Mouse (Mus musculus) neural tube, embryonic 14.5 days (tissue): Measurements from ENCODE around the gene Pfdn5. TPM values are rescaled to one million over a fixed set of nuclear protein-coding genes. Genes with fewer than 3 reads are reported as not detected.

Source experiments
- ATAC-seq: fragments of 200-750 bp; cut with Nextera tagmentation; 2 replicates; pipeline ENCODE4 v1.8.0; 2017; ENCODE audit warnings: low read depth, mild to moderate bottlenecking, moderate TSS enrichment, moderate library complexity
- H3K27ac ChIP-seq: fragments of 300-500 bp; sonication (generic); 2 replicates; pipeline ENCODE4 v1.5.1; 2014; ENCODE audit warnings: low read depth, mild to moderate bottlenecking, control low read depth, low read length, moderate library complexity, mixed read lengths
- H3K27me3 ChIP-seq: fragments of 300-500 bp; sonication (generic); 2 replicates; pipeline ENCODE4 v1.6.1; 2014; ENCODE audit warnings: low read length; ENCODE audit not compliant: control insufficient read depth, insufficient read depth
- H3K36me3 ChIP-seq: fragments of 300-500 bp; sonication (generic); 2 replicates; pipeline ENCODE4 v1.6.1; 2014; ENCODE audit warnings: low read length, mixed read lengths; ENCODE audit not compliant: control insufficient read depth, insufficient read depth
- H3K4me1 ChIP-seq: fragments of 300-500 bp; sonication (generic); 2 replicates; pipeline ENCODE4 v1.6.1; 2014; ENCODE audit warnings: low read length; ENCODE audit not compliant: control insufficient read depth, insufficient read depth
- H3K4me2 ChIP-seq: fragments of 300-500 bp; sonication (generic); 2 replicates; pipeline ENCODE4 v1.6.1; 2014; ENCODE audit warnings: mild to moderate bottlenecking, low read depth, low read length, control low read depth
- H3K4me3 ChIP-seq: fragments of 300-500 bp; sonication (generic); 2 replicates; pipeline ENCODE4 v1.5.1; 2014; ENCODE audit warnings: low read depth, low read length, control low read depth, mixed read lengths
- H3K9ac ChIP-seq: fragments of 300-500 bp; sonication (generic); replicated peaks from 2 replicates; pipeline ENCODE4 v1.6.1; 2014; ENCODE audit warnings: low read depth, mild to moderate bottlenecking, control low read depth, low read length, mixed read lengths
- H3K9me3 ChIP-seq: fragments of 300-500 bp; sonication (generic); 2 replicates; pipeline ENCODE4 v1.6.1; 2016; ENCODE audit warnings: low read length; ENCODE audit not compliant: control insufficient read depth
- WGBS: fragments of 180-500 bp; shearing (Covaris S2); extraction: QIAGEN DNeasy Blood & Tissue Kit; methylation state at CpG from one replicate; pipeline ENCODE4 v1.1.7; 2014; 5-methylcytosine and 5-hydroxymethylcytosine counted together
- polyA plus RNA-seq: library from polyadenylated mRNA; unstranded; fragments of >200 nt; fragmentation: Nextera tagmentation; extraction: Ambion mirVana; gene quantifications from 2 replicates; pipeline ENCODE4 v1.2.1, GENCODE M21; 2014

Pfdn5 gene
- polyA plus RNA-seq, 1 experiment from 2014 or later: 560 TPM

DNA sequence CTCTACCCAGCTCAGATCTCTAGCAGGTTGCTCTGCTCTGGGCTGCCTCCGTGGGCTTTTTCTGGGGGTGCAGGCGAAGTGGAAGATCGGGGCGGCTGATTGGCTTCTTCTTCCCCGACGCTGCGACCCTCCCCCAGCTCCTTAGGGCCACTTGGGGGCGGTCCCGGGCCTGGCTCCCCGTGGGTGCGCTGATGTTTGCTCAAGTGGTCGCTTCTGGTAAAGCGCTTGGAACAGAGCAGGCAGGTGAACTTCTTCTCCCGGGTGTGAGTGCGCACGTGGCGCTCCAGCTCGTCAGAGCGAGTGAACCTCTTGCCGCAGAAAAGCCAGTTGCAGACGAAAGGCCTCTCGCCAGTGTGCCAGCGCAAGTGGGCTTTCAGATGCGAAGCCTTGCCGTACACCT is 32.2 kb downstream of the Pfdn5 start:
- Histone ChIP-seq H3K27ac (no peak overlapping the region), H3K9me3 (no peaks in the 10 kb centered on the region), H3K4me2 (peak overlapping the region; percentile 42), H3K4me3 (no peak overlapping the region), H3K36me3 (no peaks in the 10 kb centered on the region), H3K27me3 (peaks cover 15% of the 10 kb centered on the region; the same call in 1 of the 2 replicates), H3K9ac (no peak overlapping the region), H3K4me1 (peaks cover 13% of the 10 kb centered on the region; the same call in 1 of the 2 replicates)
- ATAC-seq: no peak
- WGBS: 3% methylated on average over 25 of the region's 25 CpGs

DNA sequence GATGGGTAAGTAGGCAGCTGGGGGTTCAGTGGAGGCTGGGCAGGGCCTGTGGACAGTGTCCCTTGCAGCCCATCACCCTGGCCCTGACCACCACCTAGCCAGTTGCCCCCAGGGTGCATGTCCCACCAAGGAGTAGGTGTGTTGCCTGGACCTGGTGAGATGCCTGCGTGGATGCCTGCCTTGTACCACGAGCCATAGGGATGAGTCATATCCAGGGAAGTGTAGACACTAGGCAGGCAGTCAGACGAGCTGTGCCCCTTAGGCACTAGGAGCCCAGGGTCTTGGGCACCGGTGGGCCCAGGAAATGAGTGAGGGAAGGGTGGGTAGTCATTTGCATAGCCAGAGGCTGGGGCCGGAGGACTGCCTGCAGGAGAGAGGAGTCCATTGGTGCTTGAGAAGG is 32.9 kb downstream of the Pfdn5 start:
- no peak overlapping the region for H3K27ac ChIP-seq
- ATAC-seq: no peak
- WGBS: 30% methylated on average over 5 of the region's 5 CpGs
- H3K4me2 ChIP-seq: no peak overlapping the region
- H3K27me3 ChIP-seq: peaks cover 15% of the 10 kb centered on the region; the same call in 1 of the 2 replicates
- peaks cover 13% of the 10 kb centered on the region; the same call in 1 of the 2 replicates for H3K4me1 ChIP-seq
- no peaks in the 10 kb centered on the region for H3K36me3 ChIP-seq
- no peak overlapping the region for H3K9ac ChIP-seq
- no peaks in the 10 kb centered on the region for H3K9me3 ChIP-seq
- no peak overlapping the region for H3K4me3 ChIP-seq

DNA sequence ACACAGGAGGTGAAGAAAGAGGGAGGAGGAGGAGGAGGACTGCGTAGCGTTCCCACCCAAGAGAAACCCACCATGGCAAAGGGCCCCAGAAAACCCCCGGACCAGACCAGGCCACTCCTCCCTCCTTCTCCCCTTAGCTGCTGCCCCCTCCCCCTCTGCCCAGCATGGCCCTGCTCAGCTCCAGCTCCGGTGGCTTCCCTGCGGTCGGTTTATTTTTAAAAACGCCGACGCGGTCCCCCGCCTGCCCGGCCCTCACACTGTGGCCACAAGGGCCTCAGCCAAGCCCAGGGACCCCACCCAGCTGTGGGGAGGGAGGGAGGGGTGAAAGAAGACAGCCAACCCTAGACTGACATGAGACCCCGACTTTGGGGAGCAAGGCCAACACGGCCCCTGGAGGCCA is 36.7 kb downstream of the Pfdn5 start:
- ATAC-seq: no peak
- Histone ChIP-seq H3K27ac (no peak overlapping the region), H3K9me3 (no peaks in the 10 kb centered on the region), H3K36me3 (no peaks in the 10 kb centered on the region), H3K4me2 (no peak overlapping the region), H3K9ac (no peak overlapping the region), H3K27me3 (peaks cover 13% of the 10 kb centered on the region; the same call in 1 of the 2 replicates), H3K4me3 (no peak overlapping the region), H3K4me1 (peaks cover 9% of the 10 kb centered on the region; the same call in 1 of the 2 replicates)
- WGBS: 18% methylated on average over 14 of the region's 14 CpGs

DNA sequence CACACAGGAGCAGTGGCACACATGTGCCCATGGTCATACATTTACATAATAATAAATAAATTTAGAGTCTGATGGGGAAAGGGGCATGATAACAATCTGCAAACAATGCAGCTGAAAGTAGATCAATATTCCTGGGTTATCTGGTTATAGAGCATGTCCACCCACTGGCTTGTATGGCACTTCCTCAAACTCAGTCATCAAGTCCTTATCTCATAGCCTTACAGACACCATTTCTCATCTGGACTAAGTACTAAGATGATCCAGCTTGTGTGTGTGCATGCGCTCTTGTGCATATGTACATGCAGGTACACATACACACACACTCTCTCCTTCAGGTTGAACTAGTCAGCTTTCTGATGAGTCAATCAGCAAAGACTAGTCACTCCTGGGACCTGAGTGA is 38.8 kb downstream of the Pfdn5 start:
- no peak for ATAC-seq
- no peaks in the 10 kb centered on the region for H3K27me3 ChIP-seq
- no peak overlapping the region for H3K4me2 ChIP-seq
- 93% methylated on average over 1 of the region's 1 CpGs for WGBS
- H3K27ac ChIP-seq: no peak overlapping the region
- no peaks in the 10 kb centered on the region for H3K9me3 ChIP-seq
- H3K4me1 ChIP-seq: no peaks in the 10 kb centered on the region
- H3K4me3 ChIP-seq: no peak overlapping the region
- H3K36me3 ChIP-seq: no peaks in the 10 kb centered on the region
- no peak overlapping the region for H3K9ac ChIP-seq

DNA sequence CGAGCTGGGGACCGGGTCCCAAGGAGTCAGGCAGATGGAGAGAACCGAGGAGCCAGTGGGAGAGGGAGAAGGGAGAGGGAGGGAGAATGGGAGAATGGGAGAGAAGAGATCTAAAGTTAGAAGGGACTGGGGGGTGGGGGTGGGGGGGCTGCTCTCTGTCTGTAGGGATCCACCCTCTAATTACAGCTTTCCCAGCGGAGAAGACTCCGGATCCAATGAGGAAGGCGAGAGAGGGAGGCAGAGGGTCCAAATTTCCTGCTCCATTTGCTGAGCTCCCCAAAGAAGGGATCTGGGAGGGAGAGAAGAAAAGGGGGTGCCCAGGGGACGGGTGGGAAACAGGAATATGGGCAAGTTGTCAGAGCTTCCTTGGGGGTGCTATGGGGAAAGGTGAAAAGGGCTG is 40.3 kb downstream of the Pfdn5 start:
- H3K27ac ChIP-seq: no peak overlapping the region
- peak overlapping the region; percentile 0; the same call in 1 of the 2 replicates for H3K9ac ChIP-seq
- peak overlapping the region; percentile 2; the same call in 1 of the 2 replicates for H3K4me3 ChIP-seq
- H3K36me3 ChIP-seq: no peaks in the 10 kb centered on the region
- ATAC-seq: no peak
- no peaks in the 10 kb centered on the region for H3K27me3 ChIP-seq
- H3K4me2 ChIP-seq: peak overlapping the region; percentile 51
- H3K9me3 ChIP-seq: no peaks in the 10 kb centered on the region
- H3K4me1 ChIP-seq: no peaks in the 10 kb centered on the region
- 9% methylated on average over 7 of the region's 7 CpGs for WGBS

DNA sequence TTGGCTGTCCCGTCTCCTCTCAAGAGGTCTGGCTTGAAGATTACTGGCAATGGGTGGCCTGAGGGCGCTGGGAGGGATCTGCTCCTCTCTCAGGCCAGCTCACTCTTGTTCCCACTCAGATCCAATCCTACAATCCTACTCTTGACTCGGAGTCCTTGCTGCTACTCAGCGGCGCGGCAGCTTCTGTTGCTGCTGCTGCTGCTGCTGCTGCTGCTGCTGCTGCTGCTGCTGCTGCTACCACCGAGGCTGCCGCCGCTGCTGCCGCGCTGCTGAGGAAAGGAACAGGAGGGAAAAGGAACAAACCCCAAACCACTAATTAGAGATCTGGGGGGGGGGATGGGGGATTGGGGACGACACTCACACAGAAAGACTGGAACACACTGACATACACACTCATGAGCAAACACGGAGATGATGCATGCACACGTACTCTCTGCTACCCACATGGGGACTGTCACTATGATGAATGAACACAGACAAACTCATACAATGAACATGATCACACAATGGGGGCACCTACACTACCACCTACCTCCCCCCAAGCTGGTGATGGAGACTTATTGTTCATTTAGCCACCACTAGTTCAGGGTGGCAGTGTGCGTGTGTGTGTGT is 40.9 kb downstream of the Pfdn5 start, which contains the start of gene Sp7:
Gene Sp7 (minus strand): TSS at position 450 of the 612 bp plus-strand sequence.
- H3K4me1 ChIP-seq: no peaks in the 10 kb centered on the region
- H3K36me3 ChIP-seq: no peaks in the 10 kb centered on the region
- peak; percentile 62; the same call in 1 of the 2 replicates for ATAC-seq
- no peaks in the 10 kb centered on the region for H3K27me3 ChIP-seq
- peak within 1 kb of the TSS; percentile 11; the same call in 1 of the 2 replicates for H3K9ac ChIP-seq
- no peak within 1 kb of the TSS for H3K27ac ChIP-seq
- 6% methylated on average over 15 of the region's 15 CpGs for WGBS
- H3K9me3 ChIP-seq: no peaks in the 10 kb centered on the region
- peak within 1 kb of the TSS; percentile 51 for H3K4me2 ChIP-seq
- H3K4me3 ChIP-seq: peak within 1 kb of the TSS; percentile 2

DNA sequence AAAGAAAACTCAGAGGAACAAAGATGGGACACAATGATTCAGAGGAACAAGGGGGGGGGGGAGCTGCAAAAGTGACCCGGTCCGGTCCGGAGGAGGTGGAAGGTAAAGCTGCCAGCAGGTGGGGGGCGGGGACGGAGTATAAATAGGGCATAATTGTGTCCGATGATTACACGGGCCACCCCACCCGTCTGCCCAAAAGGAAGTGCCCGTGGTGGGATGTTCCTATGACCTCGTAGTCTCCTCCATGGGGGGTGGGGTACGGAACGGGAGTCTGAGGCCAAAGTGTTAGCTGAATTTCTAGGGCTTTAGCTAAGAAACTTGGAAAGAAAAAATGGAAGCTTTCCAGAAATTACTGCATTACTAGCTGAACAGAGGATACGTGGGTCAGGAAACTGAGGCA is 44.1 kb downstream of the Pfdn5 start:
- no peaks in the 10 kb centered on the region for H3K36me3 ChIP-seq
- H3K4me3 ChIP-seq: no peak overlapping the region
- H3K9me3 ChIP-seq: no peaks in the 10 kb centered on the region
- 11% methylated on average over 13 of the region's 13 CpGs for WGBS
- no peak overlapping the region for H3K4me2 ChIP-seq
- ATAC-seq: no peak
- no peaks in the 10 kb centered on the region for H3K27me3 ChIP-seq
- H3K4me1 ChIP-seq: no peaks in the 10 kb centered on the region
- H3K9ac ChIP-seq: no peak overlapping the region
- H3K27ac ChIP-seq: no peak overlapping the region

DNA sequence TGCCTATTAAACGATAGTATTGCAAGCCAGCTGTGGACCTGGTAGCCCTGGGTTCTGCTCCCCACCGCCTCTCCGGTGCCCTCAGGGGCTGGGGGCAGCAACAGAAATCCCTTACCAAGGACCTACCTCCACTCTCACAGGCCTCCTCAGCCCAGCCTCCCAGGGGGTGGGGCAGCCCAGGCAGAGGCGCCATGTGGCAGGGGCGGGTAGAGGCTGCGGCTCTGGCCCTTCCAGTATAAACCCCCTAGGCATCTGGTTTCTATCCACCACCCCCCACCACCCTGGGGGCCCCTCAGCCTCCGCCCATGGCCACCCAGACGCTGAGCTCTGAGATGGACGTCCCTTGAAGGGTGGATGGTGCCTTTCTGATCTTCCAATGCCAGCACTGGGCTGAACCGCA is 44.8 kb downstream of the Pfdn5 start:
- Histone ChIP-seq H3K9ac (no peak overlapping the region), H3K27me3 (no peaks in the 10 kb centered on the region), H3K4me1 (no peaks in the 10 kb centered on the region), H3K36me3 (no peaks in the 10 kb centered on the region), H3K4me2 (no peak overlapping the region), H3K4me3 (no peak overlapping the region), H3K9me3 (no peaks in the 10 kb centered on the region), H3K27ac (no peak overlapping the region)
- WGBS: 10% methylated on average over 10 of the region's 10 CpGs
- ATAC-seq: no peak

DNA sequence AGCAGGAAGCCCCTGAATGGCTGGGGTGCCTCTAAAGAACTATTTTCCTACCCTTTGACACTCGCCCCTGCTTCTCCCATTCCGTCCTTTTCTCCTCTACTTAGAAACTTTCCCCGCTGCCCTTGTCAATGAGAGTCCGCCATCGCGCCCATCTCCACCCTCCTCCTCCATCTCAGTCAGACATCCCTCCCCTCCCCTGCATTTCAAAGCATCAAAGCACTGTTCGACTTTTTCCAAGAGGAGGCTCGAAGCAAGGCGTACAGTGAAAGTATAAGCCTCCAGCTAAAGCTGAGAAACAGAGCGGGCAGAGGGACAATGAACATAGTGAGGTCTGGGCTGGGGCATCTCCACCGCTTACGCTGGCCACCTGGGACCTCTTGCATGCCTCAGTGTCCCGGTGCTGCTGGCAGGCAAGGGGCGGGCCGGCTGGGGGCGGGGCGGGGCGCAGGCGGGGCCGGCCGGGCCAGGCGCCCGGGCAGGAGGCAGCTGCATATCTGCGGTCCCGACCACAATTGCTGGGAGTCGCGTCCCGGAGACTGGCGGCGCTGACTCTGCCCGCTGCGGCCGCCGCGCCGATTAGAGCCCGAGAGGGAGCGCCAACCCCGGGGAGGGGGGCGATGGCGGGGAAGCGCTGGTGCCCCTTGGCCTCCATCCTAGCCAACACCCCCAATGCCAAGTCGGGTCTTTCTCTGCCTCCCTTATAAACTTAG is 50.7 kb downstream of the Pfdn5 start:
- peak; percentile 66 for ATAC-seq

More for the DNA sequence above, 50.7 kb downstream of the Pfdn5 start:
- Histone ChIP-seq H3K27me3 (no peaks in the 10 kb centered on the region), H3K27ac (peak overlapping the region; percentile 57), H3K4me3 (peak overlapping the region; percentile 52), H3K4me2 (peak overlapping the region; percentile 92), H3K36me3 (no peaks in the 10 kb centered on the region), H3K4me1 (peaks cover 4% of the 10 kb centered on the region; the same call in 1 of the 2 replicates), H3K9me3 (no peaks in the 10 kb centered on the region), H3K9ac (peak overlapping the region; percentile 62)
- WGBS: 0% methylated on average over 40 of the region's 43 CpGs
